Mouse (Mus musculus) heart, adult 2 months (tissue): ENCODE data around the gene Gbx1.

Experiments used
- EP300 ChIP-seq: fragments of 200-500 bp; IDR thresholded peaks from 2 replicates; pipeline ENCODE4 v1.6.1; 2011; ENCODE audit warnings: low read depth, low read length, control low read depth; ENCODE audit not compliant: insufficient read depth
- POLR2A ChIP-seq: fragments of 200-500 bp; IDR thresholded peaks from 2 replicates; pipeline ENCODE4 v1.6.1; 2011; ENCODE audit warnings: mild to moderate bottlenecking, low read depth, low read length, control low read depth; ENCODE audit not compliant: insufficient read depth

- TF ChIP-seq POLR2A (no peak), EP300 (no peak)
Observed at GRCm38 (mm10) chr5:24474723-24475261, 52.2 kb downstream of the Gbx1 start.
